Mouse (Mus musculus): ENCODE data around the gene Nanos2.
A peak's percentile ranks its signal among the peaks of the same experiment; 100 is the strongest.

The Nanos2 gene

DNA sequence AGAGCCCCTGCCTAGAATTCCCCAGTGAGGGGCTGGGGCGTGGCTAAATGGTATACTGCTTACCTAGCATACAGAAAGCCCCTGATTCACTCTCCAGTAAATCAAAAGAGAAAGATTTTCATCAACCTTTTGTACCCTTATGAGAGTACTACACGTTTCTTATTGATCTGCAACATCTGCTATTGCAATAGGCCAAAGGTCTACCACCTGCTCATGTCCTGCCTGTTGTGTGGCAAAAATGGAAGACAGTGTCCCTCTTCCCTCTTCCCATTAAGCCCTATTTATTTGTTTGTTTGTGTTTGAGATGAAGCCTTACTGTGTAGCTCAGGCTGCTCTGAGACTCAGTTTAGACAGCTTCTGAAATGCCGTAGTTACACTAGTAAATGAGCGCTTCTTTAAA is 28.8 kb downstream of the Nanos2 start:
- no peak for DNase-seq (ENCODE audit: low read depth, low spot score)

DNA sequence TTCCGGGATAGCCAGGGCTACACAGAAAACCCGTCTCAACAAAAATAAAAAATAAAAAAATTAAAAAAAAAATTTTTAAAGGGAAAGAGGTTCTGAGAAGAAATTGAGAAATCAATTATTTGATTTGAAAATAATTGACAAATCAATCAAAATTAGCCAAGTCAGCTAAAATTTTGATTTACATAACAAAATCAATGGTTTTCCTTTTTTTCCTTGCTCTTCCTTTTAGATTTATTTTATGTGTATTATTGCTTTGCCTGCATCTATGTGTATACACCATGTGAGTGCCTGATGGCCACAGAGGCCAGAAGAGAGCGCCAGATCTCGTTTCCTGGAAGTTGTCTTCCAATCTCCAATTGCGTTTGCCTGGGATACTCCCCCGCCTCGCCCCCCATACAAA is 30.7 kb downstream of the Nanos2 start:
- DNase-seq (ENCODE audit: low read depth, low spot score) = no peak

DNA sequence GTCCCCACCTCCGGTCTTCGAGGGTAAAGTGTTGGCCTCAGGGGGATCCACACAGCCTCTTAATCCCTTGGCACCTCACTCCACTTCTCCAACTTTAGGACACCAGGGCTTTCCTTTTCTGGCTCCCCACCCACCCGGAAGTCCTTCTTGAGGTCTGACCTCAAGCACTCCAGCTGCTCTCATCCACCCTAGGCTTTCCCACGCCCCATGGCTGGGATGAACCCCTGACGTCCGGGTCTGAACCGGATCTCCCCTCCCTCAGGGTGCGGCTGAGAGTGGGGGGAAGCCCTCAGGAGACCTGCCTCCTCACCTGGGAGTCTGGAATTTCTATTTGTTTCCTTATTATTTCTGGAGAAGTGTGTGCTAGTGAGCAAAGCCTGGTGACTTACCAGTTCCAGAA is 33.8 kb downstream of the Nanos2 start:
- DNase-seq (ENCODE audit: low read depth, low spot score) = no peak

- no peak for DNase-seq (ENCODE audit: low read depth, low spot score)
These were observed 35.2 kb downstream of the Nanos2 start for GRCm38 (mm10) chr7:19022189-19022958.

DNA sequence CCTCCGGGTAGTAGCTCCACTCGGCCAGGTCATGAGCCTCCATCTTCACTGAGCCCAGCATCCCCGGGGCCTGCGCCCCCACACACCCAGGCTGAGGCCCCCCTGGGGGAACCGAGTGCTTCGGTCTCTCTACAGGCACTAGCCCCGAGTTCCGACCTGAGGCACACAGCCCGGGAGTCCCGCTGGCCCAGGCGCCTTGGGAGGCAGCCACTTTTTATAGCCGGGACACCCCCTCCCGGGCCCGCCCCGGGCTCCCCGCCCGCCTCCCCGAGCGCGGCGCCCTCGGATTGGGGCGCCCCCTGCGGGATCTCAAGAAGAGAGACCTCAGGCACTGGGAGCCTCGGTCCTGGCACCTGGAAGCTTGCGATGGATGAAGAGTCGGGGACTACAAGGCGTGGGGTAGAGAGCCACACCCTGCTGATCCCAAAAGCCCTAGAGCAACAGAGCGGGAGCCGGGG is 36.2 kb downstream of the Nanos2 start, which contains the start of gene Foxa3:
Foxa3 (minus strand) TSS at position 182 of the 458 bp plus-strand sequence.
- peak; percentile 42 for DNase-seq (ENCODE audit: low read depth, low spot score)

GRCm38 (mm10) chr7:19024096-19024506 is 36.9 kb downstream of the Nanos2 start, which contains the start of gene Sympk:
Sympk (plus strand) TSS chr7:19024377.
- peak; percentile 89 for DNase-seq (ENCODE audit: low read depth, low spot score)

DNA sequence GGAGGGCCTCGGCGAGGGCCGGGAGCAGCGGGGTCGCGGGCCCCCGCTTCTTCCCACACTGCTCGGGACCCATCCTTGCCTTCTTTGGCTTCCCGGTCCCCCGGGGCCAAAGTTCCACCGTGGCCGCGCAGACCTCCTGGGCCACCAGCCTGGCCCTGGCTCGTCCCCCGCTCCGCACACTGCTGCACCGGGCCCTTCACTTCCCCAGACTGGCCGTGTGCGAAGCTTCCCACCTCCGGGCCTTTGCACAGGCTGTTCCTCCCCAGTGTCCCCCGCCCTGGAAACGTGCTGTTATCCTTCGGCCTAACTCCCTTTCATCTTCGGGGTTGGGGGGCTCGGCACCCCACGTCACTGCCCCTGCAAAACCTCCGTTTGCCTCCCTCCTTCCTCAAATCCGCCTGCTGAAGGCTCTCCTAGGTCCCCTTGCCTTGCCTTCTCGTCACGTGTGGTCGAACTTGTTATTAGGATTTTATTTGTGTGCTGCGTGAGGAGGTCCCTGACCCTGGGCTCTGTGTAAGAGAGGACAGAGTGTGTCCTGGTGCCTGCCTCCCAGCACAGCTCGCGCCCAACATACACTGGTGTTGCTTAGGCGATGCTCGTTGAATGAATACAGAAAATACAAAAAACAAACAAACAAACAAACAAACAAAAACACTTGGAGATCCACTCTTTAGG is 37.5 kb downstream of the Nanos2 start:
- DNase-seq (ENCODE audit: low read depth, low spot score) = no peak

GRCm38 (mm10) chr7:19028067-19028466 is 40.9 kb downstream of the Nanos2 start:
- DNase-seq (ENCODE audit: low read depth, low spot score) = no peak

GRCm38 (mm10) chr7:19029084-19029653 is 42.0 kb downstream of the Nanos2 start:
- DNase-seq (ENCODE audit: low read depth, low spot score) = no peak

GRCm38 (mm10) chr7:19031641-19032040 is 44.4 kb downstream of the Nanos2 start:
- DNase-seq (ENCODE audit: low read depth, low spot score) = no peak
